Mouse (Mus musculus): ENCODE results near the gene Ncln. TPM values are rescaled to one million over a fixed set of nuclear protein-coding genes. Genes with fewer than 3 reads are reported as not detected.
"Not testable (repeated sequence)": the region's sequence is repeated elsewhere in the genome, so short reads cannot be mapped to it uniquely, and the experiment has no call there.

Ncln gene
- total RNA-seq, 2 experiments from 2014 or later: 39.1 to 47.3 TPM

- intact Hi-C loops (cut with DNase I; ENCODE audit: low total_unique reads): loop anchor here (5.0 to 10.0 kb wide), 2 partner anchors 65 to 168 kb away; partner anchors contain the start of gene Gm48552
Observed at GRCm38 (mm10) chr10:81452237-81452946, 43.8 kb downstream of the Ncln start.

GRCm38 (mm10) chr10:81451365-81451745 is 44.8 kb downstream of the Ncln start:
- intact Hi-C loops (cut with DNase I; ENCODE audit: low total_unique reads): loop anchor here (5.0 to 10.0 kb wide), 2 partner anchors 64 to 167 kb away; partner anchors contain the start of gene Gm48552
- no peak for DNase-seq

More at GRCm38 (mm10) chr10:81452237-81452946, 43.8 kb downstream of the Ncln start:
- DNase-seq: peak; percentile 8

GRCm38 (mm10) chr10:81450641-81451364 is 45.4 kb downstream of the Ncln start:
- intact Hi-C loops (cut with DNase I; ENCODE audit: low total_unique reads): loop anchor here (5.0 to 10.0 kb wide), 2 partner anchors 64 to 166 kb away; partner anchors contain the start of gene Gm48552
- peak; percentile 3 for DNase-seq

- intact Hi-C loops (cut with DNase I; ENCODE audit: low total_unique reads): loop anchor here (5.0 to 10.0 kb wide), 2 partner anchors 63 to 165 kb away; partner anchors contain the start of gene Gm48552
- peak; percentile 83 for DNase-seq
Observed at GRCm38 (mm10) chr10:81450140-81450539, 46.1 kb downstream of the Ncln start.

GRCm38 (mm10) chr10:81445516-81445915 is 50.7 kb downstream of the Ncln start:
- intact Hi-C loops (cut with DNase I; ENCODE audit: low total_unique reads): not testable (repeated sequence)

GRCm38 (mm10) chr10:81441019-81441418 is 55.2 kb downstream of the Ncln start:
- intact Hi-C loops (cut with DNase I; ENCODE audit: low total_unique reads): no loop called here
- no peak for DNase-seq

More at GRCm38 (mm10) chr10:81445516-81445915, 50.7 kb downstream of the Ncln start:
- not testable (repeated sequence) for DNase-seq

Small RNAs within 50 kb of the gene (microRNA-seq; reads per million reads assigned to microRNA genes)
- 0 reads per million in 2 experiments for gene Gm25595

Other genes with a start within 250 kb of the Ncln start
- gene Matk, start 243.5 kb downstream of the Ncln start, total RNA-seq (2021): under 1 TPM; 0.33 to 0.57 TPM
- 10 to 100 TPM; 93.1 to 99.9 TPM for gene Mrpl54, start 229.5 kb downstream of the Ncln start, total RNA-seq (2021)
- 10 to 100 TPM; 62.8 to 71.1 TPM for gene Apba3, start 229.4 kb downstream of the Ncln start, total RNA-seq (2021)
- not detected for gene Tjp3, start 204.8 kb downstream of the Ncln start, total RNA-seq (2021)
- gene Pip5k1c, start 203.4 kb downstream of the Ncln start, total RNA-seq (2021): 10 to 100 TPM; 18.5 to 22.8 TPM
- gene Cactin, start 175.3 kb downstream of the Ncln start, total RNA-seq (2021): 1 to 10 TPM; 7.7 to 10.0 TPM
- gene Tbxa2r, start 167.7 kb downstream of the Ncln start, total RNA-seq (2021): 1 to 10 TPM; 1.5 to 2.2 TPM
- 1 to 10 TPM; 1.8 to 2.0 TPM for gene Gipc3, start 153.1 kb downstream of the Ncln start, total RNA-seq (2021)
- 10 to 100 TPM; 24.3 to 25.8 TPM for gene Hmg20b, start 145.9 kb downstream of the Ncln start, total RNA-seq (2021)
- gene Mfsd12, start 138.9 kb downstream of the Ncln start, total RNA-seq (2021): 1 to 10 TPM; 3.7 to 4.0 TPM
- under 1 TPM; 0.37 to 0.42 TPM for gene 4930404N11Rik, start 130.6 kb downstream of the Ncln start, total RNA-seq (2021)
- gene Fzr1, start 117.9 kb downstream of the Ncln start, total RNA-seq (2021): 10 to 100 TPM; 11.9 to 15.4 TPM
- 10 to 100 TPM; 38.6 to 39.8 TPM for gene Dohh, start 112.0 kb downstream of the Ncln start, total RNA-seq (2021)
- gene Gm48551, start 111.9 kb downstream of the Ncln start, total RNA-seq (2021): under 1 TPM; 0.41 to 0.47 TPM
- under 1 TPM in 1 of 2 experiments, not detected in 1; 0.80 TPM for gene Gm48552, start 107.4 kb downstream of the Ncln start, total RNA-seq (2021)
- gene Smim24, start 103.3 kb downstream of the Ncln start, total RNA-seq (2021): under 1 TPM; 0.45 to 0.91 TPM
- gene Nfic, start 40.8 kb downstream of the Ncln start, total RNA-seq (2021): 100 to 1,000 TPM; 262 to 320 TPM
- gene Celf5, start 13.7 kb downstream of the Ncln start, total RNA-seq (2021): under 1 TPM; 0.09 to 0.23 TPM
- gene S1pr4, start 3.7 kb upstream of the Ncln start, total RNA-seq (2021): under 1 TPM; 0.64 to 0.86 TPM
- 1 to 10 TPM in 1 of 2 experiments, under 1 TPM in 1; 0.60 to 1.2 TPM for gene Gna15, start 27.8 kb upstream of the Ncln start, total RNA-seq (2021)
- gene Gna11, start 48.8 kb upstream of the Ncln start, total RNA-seq (2021): 10 to 100 TPM; 31.6 to 34.6 TPM
- gene Aes, start 63.1 kb upstream of the Ncln start, total RNA-seq (2021): 100 to 1,000 TPM; 660 to 698 TPM
- gene Tle2, start 78.2 kb upstream of the Ncln start, total RNA-seq (2021): 1 to 10 TPM; 4.3 to 4.4 TPM
- gene Tle6, start 104.7 kb upstream of the Ncln start, total RNA-seq (2021): 1 to 10 TPM; 2.4 to 4.4 TPM
- gene BC025920, start 109.9 kb upstream of the Ncln start, total RNA-seq (2021): 1 to 10 TPM; 1.7 to 2.2 TPM
- 1 to 10 TPM; 5.4 to 5.6 TPM for gene Sirt6, start 131.4 kb upstream of the Ncln start, total RNA-seq (2021)
- 10 to 100 TPM in 1 of 2 experiments, 1 to 10 TPM in 1; 6.8 to 10.9 TPM for gene Ankrd24, start 132.1 kb upstream of the Ncln start, total RNA-seq (2021)
- 1 to 10 TPM; 1.6 to 1.8 TPM for gene Gm10778, start 152.7 kb upstream of the Ncln start, total RNA-seq (2021)
- gene Zfp433, start 208.4 kb upstream of the Ncln start, total RNA-seq (2021): 1 to 10 TPM; 3.3 to 6.1 TPM

All from gastrocnemius, postnatal 14 days (tissue).